Mouse (Mus musculus) right cerebral cortex, postnatal 14 days (tissue): ENCODE results near the gene Hspa4l.
A peak's percentile ranks its signal among the peaks of the same experiment; 100 is the strongest.

ENCODE experiments used
- DNase-seq: peaks from one replicate; pipeline ENCODE4 v3.0.0; 2022

Gene Hspa4l

DNA sequence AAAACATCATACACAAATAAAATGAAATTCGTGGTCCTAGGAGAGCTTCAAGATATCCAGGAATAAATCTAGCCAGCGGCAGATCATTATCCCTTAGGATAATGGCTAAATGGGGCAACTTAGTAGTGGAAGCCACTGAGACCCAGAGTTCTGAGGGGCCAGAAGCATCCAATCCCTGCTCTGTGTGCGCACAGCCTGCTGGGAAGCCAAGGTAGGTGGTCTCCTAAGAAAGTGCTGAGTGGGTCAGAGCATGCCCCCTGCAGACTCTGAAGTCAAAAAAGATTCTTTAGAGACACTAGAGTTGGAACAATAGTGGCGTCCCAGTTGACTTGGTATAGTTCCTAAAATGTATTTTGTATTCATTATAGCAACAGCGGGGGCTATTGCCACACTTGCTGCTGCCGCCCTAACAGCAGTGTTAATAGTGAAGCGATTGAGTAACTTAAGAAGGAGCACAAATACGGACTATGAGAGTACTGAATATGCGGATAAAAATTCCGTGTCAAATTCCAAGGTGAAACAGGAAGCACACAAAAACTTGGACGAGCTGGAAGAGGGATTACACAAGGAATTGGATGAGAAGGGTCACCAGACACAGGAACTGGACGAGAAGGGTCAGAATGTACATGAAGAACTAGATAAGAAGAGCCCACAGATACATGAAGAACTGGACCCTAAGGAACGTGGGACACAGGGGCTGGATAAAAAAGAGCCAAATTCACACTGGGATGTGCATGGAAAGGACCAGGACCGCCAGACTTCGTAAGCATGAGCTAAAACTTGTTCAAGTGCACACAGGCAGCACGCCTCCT is at the start of gene Hspa4l:
TSS of gene Hspa4l (plus strand) at position 472 of the 812 bp plus-strand sequence.
- no peak for DNase-seq

DNA sequence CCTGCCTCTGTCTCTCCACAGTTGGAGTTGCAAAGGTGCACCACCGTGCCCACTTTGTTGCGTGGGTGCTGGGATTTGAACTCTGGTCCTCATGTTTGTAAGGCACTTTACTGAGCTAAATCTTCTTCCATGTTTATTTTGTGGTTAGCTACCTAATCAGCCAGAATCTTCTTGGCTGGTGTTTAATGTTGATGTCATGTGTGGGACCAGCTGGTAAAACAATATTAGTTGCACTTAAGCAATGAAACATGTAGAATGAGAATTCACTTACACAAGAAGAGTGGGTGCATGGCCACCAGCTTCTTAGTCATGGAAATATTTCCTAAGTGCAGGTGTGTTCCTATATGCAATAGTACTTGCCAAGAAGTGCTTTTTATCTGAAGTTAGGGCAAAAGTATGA is 49.1 kb upstream of the Hspa4l start:
- no peak for DNase-seq

DNA sequence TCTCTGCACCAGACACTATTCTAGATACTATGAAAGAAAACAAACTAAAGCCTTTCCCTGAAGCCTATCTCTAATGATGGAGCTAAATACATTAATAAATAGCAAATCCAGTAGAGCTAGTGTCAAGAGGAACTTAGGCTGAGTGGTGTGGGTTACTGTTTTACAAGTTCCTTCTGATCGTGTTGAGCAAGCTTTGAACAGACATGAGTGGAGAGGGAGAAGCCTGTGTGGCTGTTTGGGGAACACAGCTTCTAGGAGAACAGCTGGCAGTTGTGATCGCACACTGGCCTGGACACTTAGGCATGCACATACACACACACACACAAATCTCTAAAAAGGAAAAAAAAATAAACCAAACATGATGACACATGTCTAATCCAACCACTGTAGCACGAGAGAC is 45.5 kb upstream of the Hspa4l start:
- DNase-seq, result no peak

DNA sequence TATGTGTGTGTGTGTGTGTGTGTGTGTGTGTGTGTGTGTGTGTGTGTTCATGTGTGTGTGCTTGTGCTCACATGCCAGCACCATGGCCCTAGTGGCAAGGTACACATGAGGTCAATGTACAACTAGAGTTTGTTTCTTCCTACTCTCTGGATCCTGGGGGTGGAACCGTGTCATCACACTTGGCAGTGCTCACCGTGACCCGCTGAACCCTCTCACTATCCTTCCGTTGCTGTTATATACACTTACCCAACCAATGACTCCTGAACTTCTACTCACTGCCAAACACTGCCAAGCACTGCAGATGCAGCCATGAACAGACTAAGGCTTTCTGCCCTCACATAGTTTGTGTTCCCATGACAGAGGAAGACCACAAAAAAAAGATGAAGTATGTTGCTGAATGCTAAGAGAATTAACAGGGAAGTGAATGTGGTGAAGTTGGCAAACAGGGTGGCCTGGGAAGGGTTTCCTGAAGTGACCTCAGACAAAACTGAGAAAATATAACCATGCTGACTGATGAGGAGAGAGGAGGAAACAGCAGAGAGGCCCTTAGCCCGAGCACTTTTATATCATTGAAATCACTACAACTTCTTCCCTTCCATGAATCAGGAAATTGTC is 39.4 kb upstream of the Hspa4l start:
- DNase-seq, result no peak

DNA sequence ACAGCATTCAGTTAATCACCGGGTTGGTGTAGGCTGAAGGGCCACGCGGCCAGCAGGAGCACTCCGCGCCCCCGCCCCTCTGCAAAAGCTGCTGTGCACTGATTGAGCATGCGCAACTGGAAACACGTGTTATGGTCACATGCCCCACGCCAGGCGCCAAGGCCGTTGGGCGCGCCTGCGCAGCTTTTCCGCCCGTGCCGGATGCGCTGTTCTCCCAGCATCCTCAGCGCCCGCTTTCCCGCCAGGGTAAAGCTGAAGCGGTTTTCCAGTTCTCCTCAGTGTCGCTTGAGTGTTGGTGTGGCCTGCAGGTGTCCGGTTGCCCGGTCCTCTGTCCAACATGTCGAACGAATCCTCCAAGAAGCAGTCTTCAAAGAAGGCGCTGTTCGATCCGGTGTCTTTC is 35.6 kb upstream of the Hspa4l start, which contains the start of gene Slc25a31:
TSS of gene Slc25a31 (plus strand) at position 201 of the 400 bp plus-strand sequence.
- DNase-seq, result no peak

DNA sequence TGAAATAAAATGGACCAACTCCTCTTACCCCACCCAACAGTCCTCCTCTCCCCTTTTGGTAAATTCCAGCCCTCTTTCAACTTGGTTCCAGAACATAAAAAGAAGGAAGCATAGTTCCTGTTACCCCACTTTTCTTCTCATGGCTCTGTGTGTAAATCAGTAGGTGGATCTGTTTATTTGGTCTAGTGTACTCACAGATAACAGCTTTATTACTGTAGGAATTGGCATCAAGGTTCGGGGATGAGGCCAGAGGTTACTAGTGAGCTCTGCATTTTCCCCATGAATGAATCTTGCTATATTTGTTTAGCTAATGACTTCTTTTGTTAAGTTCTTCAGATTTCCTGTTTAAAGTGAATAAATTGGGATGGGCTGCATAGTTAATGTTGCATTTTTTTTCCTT is 28.2 kb upstream of the Hspa4l start:
- DNase-seq, result no peak

DNA sequence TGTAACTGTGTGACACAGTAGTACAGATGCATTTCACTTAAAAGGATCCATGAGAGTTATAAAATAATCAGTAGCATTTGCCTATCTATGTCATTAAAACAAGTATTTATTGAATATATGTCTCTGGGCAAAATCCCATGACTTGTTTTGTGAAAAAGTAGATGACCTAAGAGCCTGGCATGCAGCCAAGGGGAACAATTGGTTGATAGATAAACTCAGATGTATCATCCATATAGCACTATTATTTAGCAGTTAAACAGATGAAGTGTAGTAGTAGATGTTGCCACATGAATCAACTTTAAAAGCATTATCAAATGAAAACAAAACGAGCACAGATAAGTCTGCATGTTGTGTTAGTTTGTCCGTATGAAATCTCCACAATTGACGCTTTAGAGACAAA is 25.3 kb upstream of the Hspa4l start:
- DNase-seq, result no peak

DNA sequence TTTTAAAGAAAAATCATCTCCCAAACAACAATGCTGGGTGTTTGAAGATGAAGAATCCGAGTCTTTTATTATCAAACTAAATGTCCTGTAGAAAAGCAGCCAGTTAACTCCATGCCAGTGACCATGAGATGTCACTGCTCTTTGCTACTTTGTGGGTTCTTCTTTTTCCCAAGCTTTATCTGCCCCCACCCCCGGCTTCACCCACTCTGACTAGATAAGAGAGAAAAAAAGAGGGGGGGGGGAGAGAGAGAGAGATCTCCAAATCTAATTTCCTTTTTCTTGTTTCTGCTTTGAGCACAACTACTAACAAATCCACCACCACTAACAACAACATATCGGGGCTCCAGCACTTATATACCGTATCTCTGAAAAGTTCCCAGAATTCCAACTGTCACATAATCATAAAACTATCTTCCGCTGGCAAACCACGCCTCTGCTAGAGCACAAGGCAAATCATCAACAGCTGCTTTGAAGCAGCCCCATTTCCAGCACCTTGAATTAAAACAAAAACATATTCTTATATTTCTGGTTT is 5.8 kb upstream of the Hspa4l start:
- no peak for DNase-seq

DNA sequence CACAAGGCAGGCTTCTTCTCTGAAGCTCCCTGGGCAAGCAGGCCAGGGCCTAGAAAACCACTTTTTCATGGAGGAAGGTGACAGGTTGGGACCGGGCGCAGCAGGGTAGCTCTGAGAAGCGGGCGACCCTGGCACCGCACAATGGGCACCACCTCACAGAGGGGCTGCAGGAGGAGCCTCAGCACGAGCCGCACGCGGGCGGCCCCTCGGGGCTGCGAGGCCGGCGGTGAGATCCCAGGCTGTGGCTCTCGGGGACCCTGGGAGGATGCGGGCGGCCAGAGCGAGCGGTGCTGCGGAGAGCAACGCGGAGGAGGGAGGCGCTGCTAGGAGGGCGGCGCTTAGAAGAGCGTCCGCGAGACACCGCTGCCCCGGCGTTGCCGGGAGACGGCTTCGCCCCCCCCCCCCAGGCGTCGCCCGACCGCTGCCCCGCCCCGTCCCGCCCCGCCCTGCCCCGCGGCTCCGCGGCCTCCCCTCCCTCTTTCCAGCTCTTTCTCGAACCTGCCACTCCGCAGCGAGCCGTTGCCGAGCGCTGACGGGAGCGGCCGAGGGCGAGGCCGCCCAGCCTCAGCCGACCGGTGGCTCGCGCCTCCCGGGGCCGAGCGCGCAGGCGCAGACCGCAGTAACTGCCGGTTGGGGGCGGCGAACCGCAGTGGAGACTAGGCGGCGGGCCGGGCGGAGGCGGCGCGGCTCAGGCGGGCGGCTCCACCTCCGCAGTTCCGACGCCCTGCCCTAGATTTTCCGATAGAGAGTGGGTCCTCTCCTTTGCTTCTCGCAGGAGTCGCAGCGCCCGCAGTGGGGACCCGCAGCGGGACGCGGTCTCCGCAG is 753 bp downstream of the Hspa4l start:
- peak; percentile 92 for DNase-seq

DNA sequence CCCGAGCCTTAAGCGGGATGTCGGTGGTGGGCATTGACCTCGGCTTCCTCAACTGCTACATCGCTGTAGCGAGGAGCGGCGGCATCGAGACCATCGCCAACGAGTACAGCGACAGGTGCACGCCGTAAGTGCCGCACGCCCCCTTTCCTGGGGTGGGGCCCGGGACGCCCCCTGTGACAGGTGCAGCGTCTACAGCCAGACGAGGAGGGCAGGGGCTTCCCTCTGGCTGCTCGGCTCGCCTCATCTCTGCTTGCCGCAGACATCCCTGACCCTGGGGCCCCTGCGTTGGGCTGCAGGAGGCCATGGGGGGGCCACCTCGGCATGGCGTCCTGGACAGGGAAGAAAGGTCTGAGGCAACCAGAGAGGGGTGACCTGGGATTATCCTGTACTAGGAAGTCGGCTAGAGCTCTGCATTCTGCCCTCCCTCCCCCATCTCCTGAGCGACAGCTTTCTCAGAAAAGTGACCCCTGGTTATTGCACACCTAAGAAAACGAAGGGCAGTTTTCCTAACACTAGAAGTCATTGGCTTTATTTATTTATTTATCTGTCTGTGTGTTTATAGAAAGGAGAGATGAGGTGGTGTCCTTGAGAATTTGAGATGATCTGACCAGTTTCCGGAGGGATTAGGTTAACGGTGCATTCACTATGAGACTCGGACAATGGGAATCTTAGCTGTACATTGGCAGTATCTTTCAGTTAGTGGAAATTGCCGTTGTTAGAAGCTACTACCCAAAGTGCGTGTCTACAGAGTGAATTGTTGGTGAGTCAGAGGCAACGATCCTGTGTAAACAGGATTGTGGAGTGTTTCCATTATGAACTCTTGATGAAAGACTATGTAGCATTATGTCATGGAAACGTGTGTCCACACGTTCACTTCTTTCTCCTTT is 1.6 kb downstream of the Hspa4l start:
- no peak for DNase-seq

DNA sequence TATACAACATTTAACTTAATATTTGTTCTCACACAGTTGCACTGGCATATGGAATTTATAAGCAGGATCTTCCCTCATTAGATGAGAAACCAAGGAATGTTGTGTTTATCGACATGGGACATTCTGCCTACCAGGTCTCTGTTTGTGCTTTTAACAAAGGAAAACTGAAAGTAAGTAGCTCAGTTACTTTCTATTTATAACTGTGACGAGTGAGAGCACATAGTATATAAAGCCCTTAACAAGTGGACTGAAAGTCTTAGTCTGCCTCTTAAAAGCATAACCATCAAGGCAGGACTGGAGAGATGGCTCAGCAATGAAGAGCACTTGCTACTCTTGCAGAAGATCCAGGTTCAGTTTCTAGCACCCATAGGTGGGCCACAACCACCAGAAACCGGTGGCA is 16.5 kb downstream of the Hspa4l start:
- no peak for DNase-seq

DNA sequence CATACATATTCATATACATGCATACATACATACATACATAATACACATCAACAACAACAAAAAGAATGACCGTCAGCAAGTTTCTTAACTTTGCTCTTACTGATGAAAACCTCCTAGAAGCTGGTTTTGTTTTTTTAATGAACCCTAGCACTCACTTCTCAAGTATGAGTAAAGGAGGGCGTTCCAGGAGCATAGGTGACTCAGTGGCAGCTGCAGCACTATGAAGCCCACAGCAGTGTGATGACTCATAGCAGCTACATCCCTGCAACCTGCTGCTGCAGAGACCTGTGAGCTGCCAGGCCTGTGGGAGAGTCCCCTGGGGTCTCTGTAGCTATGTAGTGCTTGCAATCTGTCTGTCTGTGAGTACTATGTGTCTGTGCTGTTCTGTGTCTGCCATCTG is 17.0 kb downstream of the Hspa4l start:
- no peak for DNase-seq

DNA sequence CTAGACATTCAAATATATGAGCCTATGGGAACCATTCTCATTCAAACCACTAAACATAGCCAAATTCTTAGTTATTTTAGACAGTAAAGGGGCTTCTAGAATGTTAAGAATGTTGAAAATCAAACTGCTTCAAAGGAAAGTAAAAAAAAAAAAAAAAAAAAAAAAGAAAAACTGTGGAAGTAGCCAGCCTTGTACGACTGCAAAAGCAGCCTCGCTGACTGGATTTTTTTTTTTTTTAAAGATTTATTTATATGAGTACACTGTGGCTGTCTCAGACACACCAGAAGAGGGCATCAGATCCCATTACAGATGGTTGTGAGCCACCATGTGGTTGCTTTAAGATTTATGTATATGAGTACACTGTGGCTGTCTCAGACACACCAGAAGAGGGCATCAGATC is 49.5 kb downstream of the Hspa4l start:
- DNase-seq, result no peak

DNA sequence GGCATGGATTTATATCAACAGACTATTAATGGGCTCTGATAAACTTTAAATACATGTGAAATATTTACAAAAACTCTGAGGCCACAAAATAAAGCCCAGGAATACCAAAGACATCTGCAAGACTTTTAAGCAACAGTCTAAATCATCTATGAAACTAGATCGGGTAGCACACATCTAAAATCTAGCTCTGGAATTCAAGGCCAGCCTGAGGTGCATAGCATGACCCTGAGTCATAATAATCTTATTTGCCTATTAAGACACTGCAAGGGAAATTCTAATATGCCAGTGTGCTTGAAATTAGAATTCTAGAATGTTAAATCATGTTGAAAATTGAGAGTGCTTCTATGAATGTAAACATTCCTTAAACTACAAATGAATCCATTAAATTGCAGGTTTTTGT is 53.8 kb downstream of the Hspa4l start:
- DNase-seq, result no peak

DNA sequence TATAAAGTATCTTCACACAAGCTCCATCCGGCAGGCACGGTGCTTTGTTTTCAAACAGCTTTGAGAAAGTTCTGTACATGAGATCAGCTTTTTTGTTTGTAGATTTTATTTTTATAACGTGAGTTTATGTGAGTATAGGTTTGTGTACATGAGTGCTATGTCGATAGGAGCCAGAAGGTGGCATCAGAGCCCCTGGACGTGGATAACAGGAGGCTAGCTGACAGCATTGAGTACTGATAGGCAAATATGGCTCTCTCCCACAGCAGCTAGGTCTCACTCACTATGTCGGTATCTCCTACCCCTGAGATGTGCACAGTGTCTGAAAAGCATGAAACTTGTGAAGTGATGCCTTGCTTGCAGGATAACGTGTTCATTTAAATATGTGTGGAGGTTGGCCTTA is 54.2 kb downstream of the Hspa4l start:
- peak; percentile 38 for DNase-seq

DNA sequence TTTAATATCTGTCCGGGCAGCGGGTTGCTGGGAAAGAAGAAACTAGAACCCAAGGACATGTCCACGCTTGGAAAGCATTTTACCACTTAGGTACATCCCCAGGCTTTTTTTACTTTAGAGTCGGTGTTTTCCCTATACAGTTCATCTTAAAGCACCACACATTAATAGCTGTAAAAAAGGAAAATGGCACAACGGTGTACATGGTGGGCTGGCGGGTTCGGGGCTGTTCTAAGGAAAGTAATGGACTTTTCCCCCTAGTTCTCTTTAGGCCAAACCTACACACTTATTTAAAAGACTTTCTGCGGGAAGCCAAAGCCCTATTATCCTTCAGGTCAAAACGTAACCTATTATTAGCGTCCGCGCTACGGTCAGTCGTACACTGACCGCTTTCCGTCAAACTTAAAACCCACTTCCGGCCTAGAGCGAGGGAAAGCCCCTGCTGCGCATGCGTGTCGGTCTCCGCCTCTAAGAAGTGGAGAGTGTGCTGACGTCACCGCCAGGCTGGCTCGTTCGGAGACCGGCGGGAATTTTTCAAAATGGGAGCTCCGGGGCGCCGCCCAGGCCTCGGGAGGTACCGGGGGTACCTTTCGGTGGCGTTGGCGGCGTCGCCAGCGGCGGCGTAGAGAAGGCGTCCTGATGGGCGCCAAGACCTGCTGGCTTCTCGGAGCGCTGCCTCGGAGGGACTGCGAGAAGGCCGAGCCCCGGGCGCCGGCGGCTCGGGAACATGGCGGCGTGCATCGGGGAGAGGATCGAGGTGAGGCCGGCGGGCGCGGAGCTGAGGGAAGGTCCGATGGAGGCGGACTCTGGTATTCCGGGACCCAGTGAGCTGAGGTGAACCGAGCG is 55.5 kb downstream of the Hspa4l start, which contains the start of gene Plk4:
TSS of gene Plk4 (plus strand) at position 490 of the 843 bp plus-strand sequence.
- DNase-seq, result peak; percentile 99

DNA sequence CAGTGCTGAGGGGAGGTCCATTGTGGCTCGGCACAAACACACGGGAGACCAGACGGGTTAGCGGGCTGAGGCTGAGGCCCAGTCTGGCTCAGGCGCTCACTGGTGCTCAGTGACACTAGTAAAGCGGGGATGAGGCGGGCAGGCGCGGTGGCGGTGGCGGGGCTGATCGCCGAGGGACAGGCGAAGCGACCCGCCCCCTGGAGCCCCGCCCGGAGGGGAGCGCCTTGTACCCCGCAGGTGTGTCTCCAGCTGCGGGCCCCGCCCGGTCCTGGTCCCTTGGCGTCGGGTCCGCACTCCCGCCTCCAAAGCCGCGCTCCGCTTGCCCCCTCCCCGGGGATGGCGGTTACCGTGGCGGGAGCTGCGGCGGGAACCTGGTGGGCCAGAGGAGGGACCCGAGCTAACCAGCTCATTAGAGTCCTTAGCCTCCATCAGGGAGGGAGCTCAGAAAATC is 56.1 kb downstream of the Hspa4l start:
- DNase-seq, result peak; percentile 53

DNA sequence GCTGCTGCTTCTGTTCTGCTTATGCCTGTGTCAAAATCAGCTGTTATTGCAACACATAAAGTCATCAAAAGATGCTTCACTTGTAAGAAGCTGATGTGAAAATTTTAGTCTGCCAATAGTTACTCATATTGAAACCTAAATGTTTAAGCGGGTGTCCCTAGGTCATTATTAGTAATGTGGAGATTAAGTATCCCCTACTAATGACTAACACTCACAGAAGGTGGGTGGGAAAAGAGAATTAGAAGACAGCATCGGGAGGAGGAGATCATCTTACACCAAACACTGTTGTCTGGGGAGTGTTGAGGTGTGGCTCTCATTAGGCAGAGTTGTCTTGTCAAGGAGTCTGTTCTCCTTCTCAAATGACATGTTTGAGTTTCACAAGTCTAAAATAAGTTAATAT is 62.6 kb downstream of the Hspa4l start:
- DNase-seq, result no peak

DNA sequence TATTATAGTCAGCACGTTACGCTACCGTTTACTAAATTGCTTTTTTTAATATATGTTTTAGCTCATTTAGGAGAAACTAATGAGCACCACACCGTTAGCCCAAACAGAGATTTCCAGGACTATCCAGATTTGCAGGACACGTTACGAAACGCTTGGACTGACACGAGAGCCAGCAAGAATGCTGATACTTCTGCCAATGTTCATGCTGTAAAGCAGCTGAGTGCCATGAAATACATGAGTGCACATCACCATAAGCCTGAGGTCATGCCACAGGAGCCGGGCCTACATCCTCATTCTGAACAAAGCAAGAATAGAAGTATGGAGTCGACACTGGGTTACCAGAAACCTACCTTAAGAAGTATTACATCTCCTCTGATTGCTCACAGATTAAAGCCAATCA is 64.4 kb downstream of the Hspa4l start:
- DNase-seq, result no peak

DNA sequence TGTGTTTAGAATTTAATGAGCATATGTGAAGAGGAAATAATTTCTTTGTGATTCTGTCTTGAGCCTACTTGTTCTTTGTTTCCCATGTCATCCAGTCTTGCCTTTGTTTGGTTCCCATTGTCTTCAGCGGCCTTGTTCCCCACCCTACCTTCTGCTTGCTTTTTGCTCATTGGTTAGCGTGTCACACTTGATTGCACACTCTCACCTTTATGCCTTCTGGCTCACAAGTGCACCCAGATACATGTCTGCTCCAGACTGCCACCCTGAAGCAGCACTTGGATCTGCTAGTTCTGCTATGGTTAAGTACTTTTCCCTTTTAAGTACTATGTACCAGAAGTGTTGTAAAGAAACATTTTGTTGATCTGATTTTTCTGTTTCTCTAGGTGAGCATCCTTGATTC is 65.6 kb downstream of the Hspa4l start:
- no peak for DNase-seq

DNA sequence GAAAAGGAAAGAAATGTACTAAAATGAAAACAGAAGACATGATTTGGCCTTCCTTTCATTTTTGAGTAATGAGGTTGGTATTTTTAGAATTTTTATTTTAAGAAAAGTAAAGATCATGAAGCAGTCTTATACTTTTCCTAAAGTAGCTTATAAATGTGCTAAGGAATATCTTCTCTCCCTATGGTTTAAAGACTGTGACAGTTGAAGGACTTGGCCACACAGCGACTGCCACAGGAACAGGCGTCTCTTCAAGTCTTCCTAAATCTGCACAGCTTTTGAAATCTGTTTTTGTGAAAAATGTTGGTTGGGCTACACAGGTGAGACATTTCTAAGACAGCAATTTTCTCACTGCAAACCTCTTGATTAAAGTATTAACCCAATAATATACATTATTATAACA is 69.0 kb downstream of the Hspa4l start:
- DNase-seq, result no peak
